11 mouse cellular contexts compared by ENCODE assay signal in genomic region chr17:12113626-12114025, GRCm38 (mm10).
"Had no signal": no experiment of that assay in that cellular context is flagged by ENCODE, and none has a peak within 500 bp of the region (broad histone marks: within the 10 kb centered on the region; RNA-seq: fewer than 3 reads in every experiment).

No protein-coding gene starts in this region.

- ATAC-seq: midbrain, embryonic 16.5 days had no signal

- DNase-seq: lung, adult 18-20 months; lung, embryonic 14.5 days; lung, postnatal 10 days; lung, postnatal 4 days; midbrain, embryonic 14.5 days; retina, postnatal 1 day; spleen, adult 18-20 months; thymus, adult 18-20 months; thymus, postnatal 14 days; thymus, postnatal 36 days had no signal
